Mouse (Mus musculus): ENCODE data around the gene Erbin. TPM values are rescaled to one million over a fixed set of nuclear protein-coding genes. Genes with fewer than 3 reads are reported as not detected.

Gene Erbin
- polyA plus RNA-seq (2017; shearing (Covaris generic)) = 10 to 100 TPM; 72.9 to 99.5 TPM

GRCm38 (mm10) chr13:103920261-103920932, at the start of gene Erbin:
Gene Erbin (minus strand): TSS chr13:103920514.

GRCm38 (mm10) chr13:103774119-103774757, 146.1 kb downstream of the Erbin start, which contains the start of gene Srek1:
Gene Srek1 (minus strand): TSS chr13:103774608.

Other genes starting within 250 kb of the Erbin start
- 10 to 100 TPM; 55.8 to 65.2 TPM for gene Srek1, start 145.9 kb downstream of the Erbin start, polyA plus RNA-seq (2017; shearing (Covaris generic))
- gene Nln, start 189.1 kb upstream of the Erbin start, polyA plus RNA-seq (2017; shearing (Covaris generic)) = 10 to 100 TPM in 1 of 2 experiments, 1 to 10 TPM in 1; 9.4 to 13.6 TPM
- under 1 TPM; 0.11 to 0.29 TPM for gene Sgtb, start 189.2 kb upstream of the Erbin start, polyA plus RNA-seq (2017; shearing (Covaris generic))